Mouse (Mus musculus): Measurements from ENCODE around the gene Tceal3.
"Not testable (repeated sequence)": the region's sequence is repeated elsewhere in the genome, so short reads cannot be mapped to it uniquely, and the experiment has no call there.

Gene Tceal3

DNA sequence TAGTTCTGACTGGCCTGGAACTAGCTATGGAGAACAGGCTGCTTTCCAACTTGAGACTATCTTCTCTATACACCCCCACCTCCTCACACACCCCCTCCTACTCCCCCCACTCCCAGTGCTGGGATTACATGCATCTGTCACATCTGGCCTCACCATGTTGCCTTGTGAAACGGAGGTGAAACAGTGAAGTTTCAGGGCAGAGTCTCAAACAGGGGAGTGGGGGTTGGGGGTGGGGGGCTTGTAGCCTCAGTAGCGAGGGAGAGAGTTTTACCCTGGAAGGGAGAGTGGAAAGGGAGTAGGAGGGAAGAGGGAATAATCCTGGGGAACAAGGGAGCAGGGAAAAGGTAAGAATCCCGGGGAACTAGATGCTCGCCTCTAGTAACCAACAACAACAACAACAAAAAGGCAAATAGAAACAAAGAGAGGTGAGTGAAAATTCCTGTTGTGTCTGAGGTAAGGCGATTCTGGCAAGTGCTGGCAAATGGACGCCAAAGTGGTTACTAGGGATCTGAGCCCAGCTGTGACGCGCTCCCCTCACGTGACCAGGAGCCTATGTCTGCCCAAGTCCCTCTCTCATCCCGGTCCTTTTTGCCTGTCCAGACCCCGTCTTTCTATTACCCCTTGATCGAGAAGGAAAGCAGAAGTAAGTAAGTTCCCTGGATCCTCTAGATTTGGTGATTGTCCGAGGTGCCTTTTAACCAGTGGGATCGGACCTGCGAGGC is 117.0 kb downstream of the Tceal3 start, which contains the start of gene Tceal1:
Gene Tceal1, plus strand, starts transcription at position 537 of the 722 bp plus-strand sequence.
- DNase-seq (ENCODE audit: low spot score in 2 of 2) = peak in 1 of 2 experiments; percentile 0

DNA sequence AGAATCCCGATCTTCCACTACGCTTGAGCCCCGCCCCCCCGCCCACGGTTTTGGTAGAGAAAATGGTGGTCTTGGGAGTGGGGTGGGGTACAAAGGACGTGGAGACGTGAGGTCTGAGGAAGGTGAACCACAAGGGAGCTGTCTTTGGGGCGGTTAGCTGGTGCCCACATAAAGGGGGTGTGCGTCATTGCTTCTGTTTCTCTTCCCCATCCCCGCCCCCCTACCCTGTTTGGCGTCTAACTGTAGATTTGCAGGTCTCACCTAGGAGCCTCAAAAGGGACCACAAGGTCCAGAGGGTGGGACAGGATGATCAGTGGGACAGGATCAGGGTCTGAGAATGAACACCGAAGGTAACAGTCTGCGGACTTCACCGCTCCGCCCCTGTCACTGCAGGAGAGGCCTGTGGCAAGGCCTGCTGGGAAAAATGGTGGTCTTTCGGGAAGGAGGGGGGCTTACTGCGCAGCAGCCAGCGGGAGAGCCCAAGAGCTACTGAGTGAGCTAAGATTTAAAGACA is 117.6 kb downstream of the Tceal3 start:
- DNase-seq (ENCODE audit: low spot score in 2 of 2) = peak; percentile 20 to 54

- no peak for DNase-seq (ENCODE audit: low spot score in 2 of 2)
Measured at GRCm38 (mm10) chrX:136708782-136709181, 118.1 kb downstream of the Tceal3 start.

DNA sequence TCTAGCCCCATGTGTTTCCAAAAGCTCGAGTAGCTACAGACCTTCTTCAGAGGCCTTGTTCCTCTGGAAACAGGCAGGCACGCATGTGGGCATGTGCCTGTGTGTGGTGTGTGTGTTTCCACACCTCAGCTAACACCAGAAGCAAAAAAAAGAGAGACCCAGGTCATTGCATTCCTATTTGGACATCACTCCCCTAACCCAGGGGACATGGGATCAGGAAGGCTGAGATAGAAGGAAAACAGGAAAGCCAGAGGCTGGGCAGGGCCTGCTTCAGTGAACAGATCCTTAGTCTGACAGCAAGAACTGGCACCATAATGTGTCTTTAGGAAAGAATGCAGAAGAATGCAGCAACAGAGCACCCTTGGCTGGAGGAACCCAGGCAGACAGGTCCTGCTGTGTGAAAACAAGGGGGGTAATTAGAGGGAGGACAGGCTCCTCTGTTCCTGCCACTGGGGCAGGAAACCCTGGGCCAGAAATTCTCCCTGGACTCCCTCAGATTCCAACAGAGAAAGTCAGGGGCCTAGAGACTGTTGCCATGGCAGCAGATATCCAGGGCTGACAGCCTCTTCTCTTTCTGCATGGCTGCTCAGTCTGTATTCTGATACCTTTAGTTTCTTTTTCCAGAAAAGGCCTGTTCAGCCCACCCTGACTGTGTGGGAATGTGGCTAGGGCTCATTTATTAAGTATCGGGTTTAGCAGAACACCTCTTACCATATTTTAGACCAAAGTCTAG is 124.3 kb downstream of the Tceal3 start:
- not testable (repeated sequence) for DNase-seq (ENCODE audit: low spot score in 2 of 2)
